7 mouse cellular contexts compared by ENCODE assay signal in the genomic region with DNA sequence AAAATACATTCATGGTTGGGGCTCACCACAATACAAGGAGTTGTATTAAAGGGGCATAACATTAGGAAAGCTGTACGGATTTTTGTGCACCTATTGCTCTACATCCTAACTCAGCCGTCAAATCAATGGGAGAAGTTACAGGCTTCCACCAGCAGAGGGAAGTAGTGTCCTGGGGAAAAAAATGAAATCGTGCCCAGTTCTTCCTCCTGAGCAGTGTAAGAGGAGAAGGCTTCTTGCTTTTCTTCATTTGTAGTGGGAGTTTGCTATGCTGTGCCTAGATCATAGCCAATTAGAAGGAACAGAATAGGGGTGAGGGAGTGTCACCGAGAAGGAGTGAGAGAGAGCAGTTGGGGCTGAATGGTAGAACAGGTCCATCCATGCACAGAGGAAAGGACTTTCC.
A peak's percentile ranks its signal among the peaks of the same experiment; 100 is the strongest.
DNase-seq lines count a peak whose midpoint lies in the region; ATAC-seq and TF ChIP-seq lines count a peak whose summit lies in the region.

No protein-coding gene starts in this region.

- no peaks in the 10 kb centered on the region for H3K9me3 ChIP-seq in forebrain, postnatal 0 days (ENCODE audit: low read length)
- no peaks in the 10 kb centered on the region for H3K9me3 ChIP-seq in hindbrain, embryonic 12.5 days (replicated peaks)
- no peaks in the 10 kb centered on the region for H3K9me3 ChIP-seq in lung, embryonic 14.5 days (ENCODE audit: low read depth, low read length)

- H3K4me2 ChIP-seq in forebrain, postnatal 0 days (ENCODE audit: low read depth): no peak overlapping the region
- no peak overlapping the region for H3K4me2 ChIP-seq in hindbrain, embryonic 12.5 days (replicated peaks)
- no peak overlapping the region for H3K4me2 ChIP-seq in lung, embryonic 14.5 days

- H3K4me1 ChIP-seq in forebrain, postnatal 0 days (ENCODE audit: insufficient read depth): 0 out of 2 replicates have a peak, but pooled peaks cover 2% of the 10 kb centered on the region
- no peaks in the 10 kb centered on the region for H3K4me1 ChIP-seq in hindbrain, embryonic 12.5 days
- H3K4me1 ChIP-seq in lung, embryonic 14.5 days (ENCODE audit: insufficient read depth): no peaks in the 10 kb centered on the region

- 14% methylated on average over 4 of the region's 4 CpGs for WGBS in forebrain, postnatal 0 days
- WGBS in hindbrain, embryonic 12.5 days: 21% methylated on average over 4 of the region's 4 CpGs
- 12% methylated on average over 4 of the region's 4 CpGs for WGBS in lung, embryonic 14.5 days

- DNase-seq in R1 (ENCODE audit: low read depth, low spot score): peak; percentile 70
- DNase-seq in cerebellum, adult 8-10 months: peak; percentile 23
- DNase-seq in forebrain, postnatal 0 days: peak; percentile 85
- DNase-seq in layer of hippocampus, adult 8-10 months (ENCODE audit: low spot score in 2 of 2): peak; percentile 12 to 49
- peak; percentile 87 for DNase-seq in lung, embryonic 14.5 days
- peak; percentile 30 for DNase-seq in retina, adult 2 months (ENCODE audit: low read depth, low spot score)

- H3K9ac ChIP-seq in forebrain, postnatal 0 days: no peak overlapping the region
- no peak overlapping the region for H3K9ac ChIP-seq in hindbrain, embryonic 12.5 days
- H3K9ac ChIP-seq in lung, embryonic 14.5 days: no peak overlapping the region

- H3K27ac ChIP-seq in forebrain, postnatal 0 days (ENCODE audit: low read depth, low read length): no peak overlapping the region
- H3K27ac ChIP-seq in hindbrain, embryonic 12.5 days: no peak overlapping the region
- no peak overlapping the region for H3K27ac ChIP-seq in lung, embryonic 14.5 days (ENCODE audit: low read depth)

- ATAC-seq in forebrain, postnatal 0 days: peak; percentile 89
- peak; percentile 73 for ATAC-seq in hindbrain, embryonic 12.5 days (ENCODE audit: low FRiP score)
- peak; percentile 80 for ATAC-seq in lung, embryonic 14.5 days (ENCODE audit: insufficient read depth)

- no peaks in the 10 kb centered on the region for H3K27me3 ChIP-seq in forebrain, postnatal 0 days (ENCODE audit: insufficient read depth, low read length)
- no peaks in the 10 kb centered on the region for H3K27me3 ChIP-seq in hindbrain, embryonic 12.5 days
- H3K27me3 ChIP-seq in lung, embryonic 14.5 days (ENCODE audit: insufficient read depth, low read length): no peaks in the 10 kb centered on the region

- no peaks in the 10 kb centered on the region for H3K36me3 ChIP-seq in forebrain, postnatal 0 days (ENCODE audit: insufficient read depth)
- no peaks in the 10 kb centered on the region for H3K36me3 ChIP-seq in hindbrain, embryonic 12.5 days
- no peaks in the 10 kb centered on the region for H3K36me3 ChIP-seq in lung, embryonic 14.5 days (ENCODE audit: insufficient read depth)

- no peak overlapping the region for H3K4me3 ChIP-seq in forebrain, postnatal 0 days (ENCODE audit: low read depth, low read length)
- H3K4me3 ChIP-seq in hindbrain, embryonic 12.5 days: no peak overlapping the region
- no peak overlapping the region for H3K4me3 ChIP-seq in lung, embryonic 14.5 days (ENCODE audit: low read depth, low read length)

- TF ChIP-seq CTCF in forebrain, postnatal 0 days (IDR thresholded peaks at IDR 0.05; ENCODE audit: low read depth): peak; percentile 89
- TF ChIP-seq CTCF in lung, embryonic 14.5 days (IDR thresholded peaks at IDR 0.05; ENCODE audit: low read depth): peak; percentile 89

Comparison
In these comparisons a context has a peak if more than half of its experiments do, and no peak if none do; other contexts are left out.
1. DNase-seq: peak in every context shown above with its lines; median percentile 87 in lung, embryonic 14.5 days; 85 in forebrain, postnatal 0 days; 70 in R1; 30 in layer of hippocampus, adult 8-10 months; 30 in retina, adult 2 months; 23 in cerebellum, adult 8-10 months.